Mouse (Mus musculus) forebrain, embryonic 10.5 days (tissue): ENCODE measurements around the gene Bcar3. TPM values are rescaled to one million over a fixed set of nuclear protein-coding genes. Genes with fewer than 3 reads are reported as not detected.

Experiments used
- DNase-seq: peaks from one replicate; pipeline ENCODE4 v3.0.0-alpha.2; 2017; ENCODE audit warnings: low spot score; ENCODE audit errors: extremely low spot score
- H3K27ac ChIP-seq: fragments of 300-500 bp; sonication (generic); 2 replicates; pipeline ENCODE4 v1.5.1; 2016; ENCODE audit warnings: mild to moderate bottlenecking
- H3K27me3 ChIP-seq: fragments of 300-500 bp; sonication (generic); 2 replicates; pipeline ENCODE4 v1.6.1; 2016; ENCODE audit warnings: mild to moderate bottlenecking; ENCODE audit not compliant: poor library complexity, severe bottlenecking
- H3K36me3 ChIP-seq: fragments of 300-500 bp; sonication (generic); replicated peaks from 2 replicates; pipeline ENCODE4 v1.6.1; 2016; ENCODE audit warnings: mild to moderate bottlenecking, moderate library complexity
- H3K4me1 ChIP-seq: fragments of 300-500 bp; sonication (generic); 2 replicates; pipeline ENCODE4 v1.6.1; 2016
- H3K4me3 ChIP-seq: fragments of 300-500 bp; sonication (generic); 2 replicates; pipeline ENCODE4 v1.5.1; 2016; ENCODE audit warnings: mild to moderate bottlenecking, moderate library complexity
- H3K9me3 ChIP-seq: fragments of 300-500 bp; sonication (generic); 2 replicates; pipeline ENCODE4 v1.6.1; 2016; ENCODE audit warnings: mild to moderate bottlenecking, moderate library complexity
- WGBS: fragments of 180-500 bp; shearing (Covaris S2); methylation state at CpG from one replicate; pipeline ENCODE4 v1.1.7; 2016; 5-methylcytosine and 5-hydroxymethylcytosine counted together
- polyA plus RNA-seq: library from polyadenylated mRNA; unstranded; fragments of >200 nt; fragmentation: Nextera tagmentation; extraction: Ambion mirVana; gene quantifications from 2 replicates; pipeline ENCODE4 v1.2.1, GENCODE M21; 2016

The Bcar3 gene
- polyA plus RNA-seq, 1 experiment from 2014 or later: 15.7 TPM

DNA sequence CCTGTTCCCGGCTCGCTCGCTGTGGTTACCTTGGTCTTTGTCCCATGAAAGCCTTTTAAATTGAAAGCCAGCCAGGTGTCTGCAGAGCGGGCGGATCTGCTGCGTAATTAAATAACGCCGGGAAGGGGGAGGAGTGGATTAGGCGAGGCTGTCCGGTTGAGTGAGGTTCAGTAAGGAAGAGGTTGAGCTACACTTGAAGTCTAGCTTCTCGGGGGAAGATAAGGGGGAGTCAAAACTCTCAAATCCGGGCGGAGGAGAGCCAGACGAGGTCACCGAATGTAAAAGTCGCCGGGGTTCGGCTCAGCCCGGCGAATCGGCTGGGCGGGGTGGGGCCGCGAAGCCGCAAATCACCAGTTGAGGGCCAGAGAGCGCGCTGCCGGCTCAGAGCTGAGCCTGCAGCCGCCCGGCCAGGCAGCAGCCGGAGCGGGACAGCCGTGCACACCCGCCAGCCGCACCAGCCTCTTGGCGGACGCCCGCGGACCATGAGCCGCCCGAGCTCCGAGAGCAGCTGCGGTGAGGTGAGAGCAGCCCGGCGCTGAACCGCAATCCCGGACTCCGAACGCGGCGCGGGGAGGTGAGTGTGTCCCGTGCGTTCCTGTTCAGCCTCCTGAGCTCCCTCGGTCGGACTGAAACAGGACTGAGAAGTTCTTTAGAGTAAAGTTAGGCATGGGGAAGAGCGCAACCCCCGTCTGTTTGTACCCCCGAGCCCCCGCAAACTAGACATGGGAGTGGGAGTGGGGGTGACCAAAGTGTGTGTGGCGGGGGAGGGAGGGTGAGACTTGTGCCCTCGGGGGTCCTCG is 125.9 kb downstream of the Bcar3 start:
- peak overlapping the region; percentile 66 for H3K4me3 ChIP-seq
- H3K36me3 ChIP-seq: peaks cover 8% of the 10 kb centered on the region; the same call in 1 of the 2 replicates
- H3K27ac ChIP-seq: peak overlapping the region; percentile 93
- peak; percentile 81 for DNase-seq
- WGBS: under 1% methylated on average over 63 of the region's 63 CpGs
- H3K4me1 ChIP-seq: peaks cover 42% of the 10 kb centered on the region
- H3K27me3 ChIP-seq: peaks cover 36% of the 10 kb centered on the region
- no peaks in the 10 kb centered on the region for H3K9me3 ChIP-seq

DNA sequence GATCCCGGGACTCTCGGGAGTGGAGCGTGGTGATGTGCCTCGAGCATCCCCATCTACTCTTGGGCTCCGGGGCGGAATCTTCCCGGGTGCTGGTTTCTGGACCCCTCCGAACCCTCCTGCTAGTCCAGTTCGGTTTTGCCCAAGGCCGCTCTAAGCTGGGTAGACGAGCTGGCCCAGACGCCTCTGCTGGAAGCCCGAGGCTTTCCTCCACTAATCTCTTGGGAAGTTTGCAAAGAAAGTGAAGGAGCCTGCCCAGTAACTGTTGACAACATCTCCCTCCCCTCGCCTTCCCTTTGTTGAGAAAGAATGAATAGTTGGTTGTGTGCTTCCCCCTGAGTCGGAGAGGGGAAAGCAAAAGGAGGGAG is 126.5 kb downstream of the Bcar3 start:
- Histone ChIP-seq H3K4me3 (peak overlapping the region; percentile 66), H3K4me1 (peaks cover 45% of the 10 kb centered on the region), H3K36me3 (peaks cover 8% of the 10 kb centered on the region; the same call in 1 of the 2 replicates), H3K9me3 (no peaks in the 10 kb centered on the region), H3K27ac (peak overlapping the region; percentile 93), H3K27me3 (peaks cover 30% of the 10 kb centered on the region)
- under 1% methylated on average over 15 of the region's 15 CpGs for WGBS
- DNase-seq: peak; percentile 74

DNA sequence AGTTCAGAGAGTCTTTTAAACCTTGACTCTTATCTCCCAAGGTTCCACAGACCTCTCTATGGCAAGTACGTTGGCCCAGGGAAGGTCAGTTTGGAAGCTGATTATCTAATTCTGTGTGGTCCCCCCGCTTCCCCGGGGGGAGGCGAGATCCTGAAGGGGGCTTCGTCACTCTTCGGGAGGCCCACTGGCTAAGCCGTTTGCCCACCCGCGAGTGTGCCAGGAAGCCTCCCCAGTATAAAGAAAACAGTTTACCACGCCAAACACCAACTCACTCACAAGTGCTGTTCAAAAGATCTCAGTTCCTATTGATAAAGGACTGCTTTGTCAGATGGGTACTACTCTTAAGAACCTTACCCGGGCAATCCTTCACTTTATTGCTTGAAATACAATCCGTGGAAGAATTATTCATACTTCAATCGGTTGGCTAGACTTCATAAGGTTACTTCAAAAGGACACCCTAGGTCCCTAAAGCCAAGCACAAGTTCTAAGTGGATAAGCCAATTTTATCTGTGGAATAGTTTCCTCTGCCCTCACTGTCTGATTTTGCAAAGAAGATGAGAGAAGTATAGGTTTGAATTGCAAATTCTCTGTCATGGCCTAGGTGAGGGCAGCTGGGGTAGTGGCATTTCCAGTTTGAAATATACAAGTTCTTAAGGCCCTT is 127.2 kb downstream of the Bcar3 start:
- H3K27ac ChIP-seq: peak overlapping the region; percentile 93
- 7% methylated on average over 13 of the region's 13 CpGs for WGBS

DNA sequence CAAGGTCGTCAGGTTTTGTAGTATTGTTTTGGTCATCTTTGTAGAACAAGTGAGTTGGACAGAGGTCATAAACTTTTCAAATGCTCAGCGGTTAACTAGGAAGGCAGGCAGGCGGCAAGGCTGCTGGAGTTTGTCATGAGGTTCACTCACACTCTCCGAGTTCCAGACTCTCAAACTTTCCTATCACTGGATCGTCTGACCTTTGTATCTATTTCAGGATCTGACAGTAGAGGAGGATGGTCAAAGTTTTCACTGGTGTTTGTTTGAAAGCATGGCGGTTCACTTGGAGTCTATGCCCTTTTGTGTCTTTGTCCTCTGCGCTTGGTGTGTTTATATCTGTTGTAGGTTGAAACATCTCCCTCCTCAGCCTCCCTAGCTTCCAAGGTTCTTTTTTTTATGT is 127.9 kb downstream of the Bcar3 start:
- Histone ChIP-seq H3K27me3 (peaks cover 30% of the 10 kb centered on the region), H3K4me3 (peak overlapping the region; percentile 66; the same call in 1 of the 2 replicates)
- 56% methylated on average over 7 of the region's 7 CpGs for WGBS

More for the DNA sequence above, 127.2 kb downstream of the Bcar3 start:
- Histone ChIP-seq H3K36me3 (peaks cover 9% of the 10 kb centered on the region; the same call in 1 of the 2 replicates), H3K4me1 (peaks cover 53% of the 10 kb centered on the region), H3K4me3 (peak overlapping the region; percentile 66), H3K27me3 (peaks cover 30% of the 10 kb centered on the region), H3K9me3 (no peaks in the 10 kb centered on the region)
- DNase-seq: no peak

DNA sequence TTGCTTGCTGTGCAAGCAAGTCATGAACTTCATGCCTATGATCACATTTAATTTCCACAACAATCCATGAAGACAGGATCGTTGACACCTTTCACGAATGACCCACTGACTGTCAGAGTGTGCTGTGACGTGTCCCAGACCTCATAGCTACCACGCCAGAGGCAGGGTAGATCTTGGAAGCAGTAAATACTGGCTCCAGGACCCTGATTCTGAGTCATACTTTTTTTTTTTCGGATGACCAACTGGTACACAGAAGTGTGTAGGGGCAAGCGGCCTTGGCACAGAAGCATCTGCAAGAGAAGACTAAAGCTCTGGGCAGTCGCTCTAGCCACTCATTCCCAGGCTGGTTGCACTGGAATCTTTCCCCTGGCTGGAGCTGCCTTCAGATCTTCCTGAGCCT is 128.3 kb downstream of the Bcar3 start:
- peaks cover 29% of the 10 kb centered on the region for H3K27me3 ChIP-seq
- 83% methylated on average over 7 of the region's 7 CpGs for WGBS
- H3K27ac ChIP-seq: no peak overlapping the region
- peaks cover 53% of the 10 kb centered on the region for H3K4me1 ChIP-seq
- DNase-seq: no peak
- no peaks in the 10 kb centered on the region for H3K9me3 ChIP-seq
- peak overlapping the region; percentile 66; the same call in 1 of the 2 replicates for H3K4me3 ChIP-seq
- H3K36me3 ChIP-seq: peaks cover 20% of the 10 kb centered on the region

More for the DNA sequence above, 127.9 kb downstream of the Bcar3 start:
- H3K4me1 ChIP-seq: peaks cover 53% of the 10 kb centered on the region
- H3K9me3 ChIP-seq: no peaks in the 10 kb centered on the region
- H3K27ac ChIP-seq: peak overlapping the region; percentile 93; the same call in 1 of the 2 replicates
- H3K36me3 ChIP-seq: peaks cover 15% of the 10 kb centered on the region
- no peak for DNase-seq

DNA sequence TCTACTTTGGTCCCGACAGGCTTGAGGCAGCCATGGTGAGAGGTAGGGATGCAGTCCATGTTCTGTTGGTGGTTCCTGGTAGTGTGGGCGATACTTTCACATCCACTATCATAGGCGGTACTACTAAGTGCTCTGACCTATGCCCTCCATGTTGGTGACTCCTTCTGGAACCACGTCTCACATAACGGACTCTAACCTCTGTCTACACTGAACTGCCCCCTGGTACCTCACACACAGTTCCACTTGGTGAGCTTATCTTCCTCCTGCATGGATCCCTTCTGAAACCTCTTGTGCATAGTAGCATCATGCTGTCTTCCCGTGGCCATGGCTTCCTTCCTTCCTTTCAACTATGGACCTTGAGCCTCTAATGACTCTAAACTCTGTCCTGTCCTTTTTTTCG is 129.7 kb downstream of the Bcar3 start:
- peaks cover 57% of the 10 kb centered on the region for H3K4me1 ChIP-seq
- H3K27me3 ChIP-seq: peaks cover 15% of the 10 kb centered on the region
- no peak overlapping the region for H3K27ac ChIP-seq
- H3K4me3 ChIP-seq: no peak overlapping the region
- WGBS: 94% methylated on average over 7 of the region's 7 CpGs
- no peaks in the 10 kb centered on the region for H3K9me3 ChIP-seq
- DNase-seq: no peak
- peaks cover 33% of the 10 kb centered on the region for H3K36me3 ChIP-seq

DNA sequence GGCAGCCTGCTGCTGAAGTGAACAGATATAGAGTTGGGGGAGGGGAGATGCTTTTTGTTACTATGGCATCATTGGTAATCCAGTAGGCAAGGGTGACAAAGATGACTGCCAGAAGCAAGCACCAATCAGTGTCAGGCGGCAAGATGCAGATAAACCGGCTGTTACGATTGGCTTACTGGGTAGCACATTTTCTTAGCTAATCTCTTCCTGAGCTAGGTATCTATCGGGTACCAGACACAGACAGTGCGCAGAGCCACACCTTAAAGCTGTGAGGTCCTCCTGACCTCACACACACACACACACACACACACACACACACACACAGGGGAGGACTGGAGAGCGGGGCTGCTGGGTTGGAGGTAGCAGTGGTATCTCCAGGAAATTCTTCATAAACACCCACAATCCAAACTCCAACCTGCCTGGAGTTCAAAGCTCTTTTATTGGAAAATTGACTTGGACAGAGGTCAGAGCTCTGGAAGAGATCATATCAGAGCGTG is 134.4 kb downstream of the Bcar3 start:
- Histone ChIP-seq H3K27ac (no peak overlapping the region), H3K27me3 (no peaks in the 10 kb centered on the region), H3K4me3 (no peak overlapping the region), H3K4me1 (peaks cover 53% of the 10 kb centered on the region), H3K36me3 (peaks cover 52% of the 10 kb centered on the region), H3K9me3 (no peaks in the 10 kb centered on the region)
- 84% methylated on average over 7 of the region's 7 CpGs for WGBS
- no peak for DNase-seq

GRCm38 (mm10) chr3:122430780-122431497 is 137.0 kb downstream of the Bcar3 start:
- Histone ChIP-seq H3K9me3 (no peaks in the 10 kb centered on the region), H3K27ac (no peak overlapping the region), H3K4me1 (peaks cover 60% of the 10 kb centered on the region), H3K27me3 (no peaks in the 10 kb centered on the region), H3K4me3 (no peak overlapping the region), H3K36me3 (peaks cover 46% of the 10 kb centered on the region)
- 80% methylated on average over 7 of the region's 7 CpGs for WGBS
- no peak for DNase-seq

- DNase-seq: no peak
- 8% methylated on average over 9 of the region's 9 CpGs for WGBS
- peaks cover 75% of the 10 kb centered on the region for H3K4me1 ChIP-seq
Measured at GRCm38 (mm10) chr3:122432811-122433406, 139.0 kb downstream of the Bcar3 start.

DNA sequence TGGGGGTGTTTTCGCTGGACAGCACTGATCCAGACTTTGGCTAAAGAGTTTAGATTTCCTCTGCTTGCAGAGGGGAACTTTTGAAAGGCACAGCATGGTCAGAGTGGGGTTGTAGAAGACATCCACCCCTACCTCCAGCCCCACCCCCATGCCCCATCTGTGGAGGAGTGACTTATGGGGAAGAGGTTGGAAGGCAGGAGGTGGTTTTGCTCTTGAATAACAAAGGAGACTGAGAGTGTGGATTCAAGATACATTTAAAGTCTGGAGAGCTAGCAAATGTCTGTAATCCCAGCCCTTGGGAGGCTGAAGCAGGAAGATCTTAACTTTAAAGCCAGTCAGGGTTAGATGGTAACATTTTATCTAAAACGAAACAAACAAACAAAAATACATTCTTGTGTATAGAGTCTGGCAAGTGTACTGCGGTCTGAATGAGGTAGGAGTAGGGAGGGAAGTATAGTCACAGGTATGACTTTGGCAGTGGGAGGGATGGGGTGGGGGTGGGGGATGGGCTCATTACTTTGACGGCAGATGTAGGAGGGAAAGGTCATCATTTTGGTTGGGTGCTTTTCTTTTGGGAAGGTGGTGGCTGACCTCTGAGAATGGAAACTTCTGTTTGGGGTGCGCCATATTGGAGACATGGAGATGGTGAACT is 140.2 kb downstream of the Bcar3 start:
- WGBS: 82% methylated on average over 5 of the region's 5 CpGs
- H3K4me3 ChIP-seq: no peak overlapping the region
- H3K4me1 ChIP-seq: peaks cover 69% of the 10 kb centered on the region

More at GRCm38 (mm10) chr3:122432811-122433406, 139.0 kb downstream of the Bcar3 start:
- Histone ChIP-seq H3K9me3 (no peaks in the 10 kb centered on the region), H3K27me3 (no peaks in the 10 kb centered on the region), H3K27ac (peak overlapping the region; percentile 40), H3K36me3 (peaks cover 28% of the 10 kb centered on the region), H3K4me3 (0 out of 2 replicates have a peak overlapping the region, but pooled peaks have one; percentile 9)

GRCm38 (mm10) chr3:122434983-122435935 is 141.3 kb downstream of the Bcar3 start:
- Histone ChIP-seq H3K36me3 (peaks cover 12% of the 10 kb centered on the region), H3K4me1 (peaks cover 69% of the 10 kb centered on the region), H3K27me3 (no peaks in the 10 kb centered on the region), H3K9me3 (no peaks in the 10 kb centered on the region), H3K4me3 (no peak overlapping the region), H3K27ac (peak overlapping the region; percentile 53; the same call in 1 of the 2 replicates)
- no peak for DNase-seq
- 79% methylated on average over 8 of the region's 8 CpGs for WGBS

More for the DNA sequence above, 140.2 kb downstream of the Bcar3 start:
- Histone ChIP-seq H3K9me3 (no peaks in the 10 kb centered on the region), H3K27me3 (no peaks in the 10 kb centered on the region), H3K36me3 (peaks cover 17% of the 10 kb centered on the region), H3K27ac (no peak overlapping the region)
- DNase-seq: no peak
